Mouse (Mus musculus) liver, embryonic 11.5 days (tissue): ENCODE measurements around the gene Pard6b. TPM values are rescaled to one million over a fixed set of nuclear protein-coding genes. Genes with fewer than 3 reads are reported as not detected.

ENCODE experiments used
- ATAC-seq: fragments of 200-750 bp; cut with Nextera tagmentation; replicated peaks from 2 replicates; pipeline ENCODE4 v1.8.0; 2017; ENCODE audit warnings: moderate number of reproducible peaks, mild to moderate bottlenecking, moderate TSS enrichment, moderate library complexity; ENCODE audit not compliant: low FRiP score
- DNase-seq: peaks from one replicate; pipeline ENCODE4 v3.0.0-alpha.2; 2017; ENCODE audit warnings: low spot score
- H3K27ac ChIP-seq: fragments of 300-500 bp; sonication (generic); 2 replicates; pipeline ENCODE4 v1.5.1; 2014; ENCODE audit warnings: mild to moderate bottlenecking, low read depth, low read length, control low read depth
- H3K27me3 ChIP-seq: fragments of 300-500 bp; sonication (generic); replicated peaks from 2 replicates; pipeline ENCODE4 v1.6.1; 2014; ENCODE audit warnings: low read length, mixed read lengths; ENCODE audit not compliant: control insufficient read depth, insufficient read depth
- H3K36me3 ChIP-seq: fragments of 300-500 bp; sonication (generic); 2 replicates; pipeline ENCODE4 v1.6.1; 2014; ENCODE audit warnings: mild to moderate bottlenecking, low read length, moderate library complexity, mixed read lengths; ENCODE audit not compliant: control insufficient read depth, insufficient read depth
- H3K4me1 ChIP-seq: fragments of 300-500 bp; sonication (generic); replicated peaks from 2 replicates; pipeline ENCODE4 v1.6.1; 2014; ENCODE audit warnings: low read length, mixed read lengths; ENCODE audit not compliant: control insufficient read depth, insufficient read depth
- H3K4me2 ChIP-seq: fragments of 300-500 bp; sonication (generic); 2 replicates; pipeline ENCODE4 v1.6.1; 2014; ENCODE audit warnings: mild to moderate bottlenecking, control low read depth, moderate library complexity
- H3K4me3 ChIP-seq: fragments of 300-500 bp; sonication (generic); 2 replicates; pipeline ENCODE4 v1.5.1; 2014; ENCODE audit warnings: low read depth, low read length, control low read depth
- H3K9ac ChIP-seq: fragments of 300-500 bp; sonication (generic); 2 replicates; pipeline ENCODE4 v1.6.1; 2014; ENCODE audit warnings: low read depth, low read length, control low read depth
- H3K9me3 ChIP-seq: fragments of 300-500 bp; sonication (generic); 2 replicates; pipeline ENCODE4 v1.6.1; 2016; ENCODE audit warnings: low read length, inconsistent platforms, mixed read lengths; ENCODE audit not compliant: control insufficient read depth
- WGBS: fragments of 180-500 bp; shearing (Covaris S2); extraction: QIAGEN DNeasy Blood & Tissue Kit; methylation state at CpG from one replicate; pipeline ENCODE4 v1.1.7; 2014; 5-methylcytosine and 5-hydroxymethylcytosine counted together
- polyA plus RNA-seq: library from polyadenylated mRNA; unstranded; fragments of >200 nt; fragmentation: Nextera tagmentation; extraction: Ambion mirVana; gene quantifications from 2 replicates; pipeline ENCODE4 v1.2.1, GENCODE M21; 2014

Gene Pard6b
- polyA plus RNA-seq, 1 experiment from 2014 or later: 6.1 TPM

GRCm38 (mm10) chr2:168070425-168070824 is 10.4 kb upstream of the Pard6b start:
- no peaks in the 10 kb centered on the region for H3K9me3 ChIP-seq
- DNase-seq (no peak), ATAC-seq (no peak)
- no peak overlapping the region for H3K9ac ChIP-seq
- H3K36me3 ChIP-seq: no peaks in the 10 kb centered on the region
- peaks cover 15% of the 10 kb centered on the region for H3K4me1 ChIP-seq
- H3K27ac ChIP-seq: no peak overlapping the region
- 35% methylated on average over 5 of the region's 5 CpGs for WGBS
- no peaks in the 10 kb centered on the region for H3K27me3 ChIP-seq
- H3K4me2 ChIP-seq: no peak overlapping the region
- no peak overlapping the region for H3K4me3 ChIP-seq

- H3K4me1 ChIP-seq: peaks cover 15% of the 10 kb centered on the region
- H3K4me3 ChIP-seq: no peak overlapping the region
- no peak overlapping the region for H3K9ac ChIP-seq
- DNase-seq (no peak), ATAC-seq (peak; percentile 36; the same call in 1 of the 2 replicates)
- H3K9me3 ChIP-seq: no peaks in the 10 kb centered on the region
- no peak overlapping the region for H3K4me2 ChIP-seq
- peaks cover 8% of the 10 kb centered on the region; the same call in 1 of the 2 replicates for H3K27me3 ChIP-seq
- no peaks in the 10 kb centered on the region for H3K36me3 ChIP-seq
- H3K27ac ChIP-seq: no peak overlapping the region
- WGBS: 32% methylated on average over 11 of the region's 12 CpGs
Observed at GRCm38 (mm10) chr2:168072436-168073131, 8.2 kb upstream of the Pard6b start.

GRCm38 (mm10) chr2:168073722-168074121 is 7.1 kb upstream of the Pard6b start:
- DNase-seq (no peak), ATAC-seq (no peak)
- Histone ChIP-seq H3K4me3 (no peak overlapping the region), H3K27me3 (peaks cover 10% of the 10 kb centered on the region; the same call in 1 of the 2 replicates), H3K27ac (no peak overlapping the region), H3K9me3 (no peaks in the 10 kb centered on the region), H3K9ac (no peak overlapping the region), H3K36me3 (no peaks in the 10 kb centered on the region), H3K4me2 (no peak overlapping the region), H3K4me1 (peaks cover 25% of the 10 kb centered on the region)
- WGBS: 80% methylated on average over 5 of the region's 5 CpGs

GRCm38 (mm10) chr2:168074457-168074856 is 6.3 kb upstream of the Pard6b start:
- H3K4me3 ChIP-seq: no peak overlapping the region

GRCm38 (mm10) chr2:168076840-168077576 is 3.8 kb upstream of the Pard6b start:
- Histone ChIP-seq H3K9ac (no peak overlapping the region), H3K9me3 (no peaks in the 10 kb centered on the region), H3K4me2 (no peak overlapping the region), H3K36me3 (no peaks in the 10 kb centered on the region), H3K4me1 (peaks cover 38% of the 10 kb centered on the region), H3K4me3 (no peak overlapping the region), H3K27me3 (peaks cover 18% of the 10 kb centered on the region), H3K27ac (no peak overlapping the region)
- DNase-seq (no peak), ATAC-seq (no peak)
- 70% methylated on average over 20 of the region's 20 CpGs for WGBS

More at GRCm38 (mm10) chr2:168074457-168074856, 6.3 kb upstream of the Pard6b start:
- Histone ChIP-seq H3K27me3 (peaks cover 14% of the 10 kb centered on the region; the same call in 1 of the 2 replicates), H3K27ac (no peak overlapping the region), H3K4me1 (peaks cover 32% of the 10 kb centered on the region), H3K36me3 (no peaks in the 10 kb centered on the region), H3K9me3 (no peaks in the 10 kb centered on the region), H3K9ac (no peak overlapping the region), H3K4me2 (no peak overlapping the region)
- DNase-seq (no peak), ATAC-seq (no peak)
- 48% methylated on average over 3 of the region's 3 CpGs for WGBS

GRCm38 (mm10) chr2:168078107-168078830 is 2.5 kb upstream of the Pard6b start:
- peaks cover 35% of the 10 kb centered on the region for H3K4me1 ChIP-seq
- H3K36me3 ChIP-seq: no peaks in the 10 kb centered on the region
- ATAC-seq: no peak

GRCm38 (mm10) chr2:168081299-168081932 is 612 bp downstream of the Pard6b start:
- ATAC-seq: no peak
- H3K36me3 ChIP-seq: no peaks in the 10 kb centered on the region
- peak overlapping the region; percentile 74 for H3K27ac ChIP-seq
- peak overlapping the region; percentile 85 for H3K4me3 ChIP-seq
- peak; percentile 53 for DNase-seq
- H3K27me3 ChIP-seq: peaks cover 22% of the 10 kb centered on the region
- H3K9me3 ChIP-seq: no peaks in the 10 kb centered on the region
- H3K4me2 ChIP-seq: peak overlapping the region; percentile 100
- peaks cover 27% of the 10 kb centered on the region for H3K4me1 ChIP-seq
- under 1% methylated on average over 49 of the region's 49 CpGs for WGBS
- peak overlapping the region; percentile 76 for H3K9ac ChIP-seq

More at GRCm38 (mm10) chr2:168078107-168078830, 2.5 kb upstream of the Pard6b start:
- H3K9me3 ChIP-seq: no peaks in the 10 kb centered on the region
- H3K4me2 ChIP-seq: 0 out of 2 replicates have a peak overlapping the region, but pooled peaks have one; percentile 12
- peak overlapping the region; percentile 2; the same call in 1 of the 2 replicates for H3K27ac ChIP-seq
- H3K4me3 ChIP-seq: no peak overlapping the region
- H3K9ac ChIP-seq: no peak overlapping the region
- WGBS: 26% methylated on average over 15 of the region's 15 CpGs
- peaks cover 28% of the 10 kb centered on the region for H3K27me3 ChIP-seq
- no peak for DNase-seq

- H3K9ac ChIP-seq: peak overlapping the region; percentile 76
- WGBS: 5% methylated on average over 14 of the region's 14 CpGs
- H3K9me3 ChIP-seq: no peaks in the 10 kb centered on the region
- peak overlapping the region; percentile 100 for H3K4me2 ChIP-seq
- H3K36me3 ChIP-seq: no peaks in the 10 kb centered on the region
- no peak for DNase-seq
- no peak for ATAC-seq
- H3K27me3 ChIP-seq: peaks cover 21% of the 10 kb centered on the region
- H3K4me3 ChIP-seq: peak overlapping the region; percentile 85
- H3K4me1 ChIP-seq: peaks cover 27% of the 10 kb centered on the region
- H3K27ac ChIP-seq: no peak overlapping the region
Observed at GRCm38 (mm10) chr2:168081933-168082306, 1.1 kb downstream of the Pard6b start.
